Mouse (Mus musculus): ENCODE measurements around the gene Galp.
"Not testable (repeated sequence)": the region's sequence is repeated elsewhere in the genome, so short reads cannot be mapped to it uniquely, and the experiment has no call there.

Gene Galp

DNA sequence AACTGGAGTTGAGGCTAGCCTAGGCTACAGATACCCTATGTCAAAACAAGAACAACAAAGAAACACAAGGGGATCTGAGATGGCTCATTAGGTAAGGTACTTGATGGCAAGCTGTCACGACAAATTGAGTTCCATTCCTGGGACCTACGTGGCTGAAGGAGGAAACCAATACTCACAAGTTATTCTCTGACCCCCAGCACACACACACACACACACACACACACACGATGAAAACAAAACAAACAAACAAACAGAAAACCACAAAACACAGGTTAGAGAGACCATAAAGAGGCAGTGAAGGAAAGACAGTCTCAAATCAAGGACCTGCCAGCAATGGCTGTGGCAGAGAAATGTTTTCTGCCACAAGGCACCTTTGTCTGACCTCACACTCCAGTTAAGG, at the start of gene Galp:
Gene Galp (plus strand): TSS at position 301 of the 400 bp plus-strand sequence.
- DNase-seq, result no peak

DNA sequence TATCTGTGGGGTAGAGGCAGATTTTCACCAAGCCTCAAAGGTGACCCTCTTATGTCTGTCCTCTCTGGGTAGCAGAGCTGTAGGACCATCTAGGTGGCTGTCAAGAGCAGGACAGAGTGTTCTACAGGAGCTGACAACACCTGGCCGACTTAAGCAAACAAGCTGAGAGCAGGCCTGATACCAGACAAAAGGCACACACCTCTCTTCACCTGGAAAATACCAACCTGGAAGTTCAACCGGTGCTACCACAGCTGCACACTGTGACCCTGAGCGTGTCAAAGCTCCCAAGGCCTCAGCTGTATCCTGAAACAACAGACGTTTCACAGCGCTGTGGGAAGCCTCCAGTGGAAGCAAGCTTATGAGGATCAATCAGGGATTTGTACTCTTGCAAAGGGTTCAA, 49.2 kb upstream of the Galp start:
- no peak for DNase-seq

DNA sequence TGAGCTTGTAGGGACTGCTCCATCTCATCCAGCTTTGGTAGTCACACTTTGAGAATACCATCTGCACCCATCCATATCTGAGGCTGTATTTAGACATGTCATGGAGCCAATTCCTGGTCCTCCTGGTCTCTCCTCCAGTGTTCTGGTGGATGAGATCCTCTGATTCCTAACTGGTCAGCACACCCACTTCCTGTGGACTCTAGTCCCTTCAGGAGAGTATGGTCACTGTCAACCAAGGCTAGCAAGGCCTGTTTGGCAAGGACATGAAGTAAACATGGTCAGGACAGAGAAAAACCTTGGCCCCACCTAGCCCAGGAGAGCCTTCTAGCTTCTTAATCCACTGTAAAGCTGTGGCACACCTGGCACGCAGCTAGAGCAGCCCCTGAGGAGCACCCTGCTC, 45.6 kb upstream of the Galp start:
- no peak for DNase-seq

DNA sequence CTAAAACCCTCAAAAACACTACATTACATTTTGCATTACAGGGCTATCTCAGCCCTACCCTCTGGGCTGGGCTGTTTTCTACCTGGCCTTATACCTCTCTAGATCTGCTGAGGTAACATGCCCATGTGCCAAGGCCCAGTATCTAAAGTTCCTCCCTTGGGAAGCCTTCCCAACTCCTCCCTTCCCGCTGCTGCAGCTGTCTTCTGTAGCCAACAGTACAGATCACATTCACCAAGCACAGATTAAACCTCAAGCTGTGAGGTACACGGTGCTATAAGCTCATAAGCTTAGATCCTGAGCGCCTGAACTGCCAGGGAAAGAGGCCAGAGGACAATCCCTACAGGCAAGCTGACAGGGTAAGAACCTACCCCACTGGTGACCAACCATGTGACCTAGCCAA, 44.9 kb upstream of the Galp start:
- no peak for DNase-seq

DNA sequence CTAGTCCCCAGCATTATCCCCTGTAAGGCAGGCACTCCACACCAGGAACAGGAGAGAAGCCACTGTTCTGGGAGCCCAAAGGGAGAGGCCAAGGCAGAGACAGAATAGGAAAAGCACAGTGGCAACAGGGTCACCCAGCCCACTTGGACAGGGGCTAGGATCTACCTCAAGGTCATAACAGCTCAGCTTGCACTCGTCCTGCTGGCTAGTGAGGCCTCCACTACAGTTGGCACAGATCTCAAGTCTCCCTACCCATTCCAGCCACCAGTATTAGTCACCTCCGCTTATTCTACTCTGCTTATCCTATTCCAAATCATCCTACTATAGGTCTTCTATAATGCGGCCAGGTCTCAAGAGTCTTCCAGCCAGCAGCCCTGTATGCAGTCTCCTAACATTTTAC, 43.8 kb upstream of the Galp start:
- DNase-seq, result no peak

DNA sequence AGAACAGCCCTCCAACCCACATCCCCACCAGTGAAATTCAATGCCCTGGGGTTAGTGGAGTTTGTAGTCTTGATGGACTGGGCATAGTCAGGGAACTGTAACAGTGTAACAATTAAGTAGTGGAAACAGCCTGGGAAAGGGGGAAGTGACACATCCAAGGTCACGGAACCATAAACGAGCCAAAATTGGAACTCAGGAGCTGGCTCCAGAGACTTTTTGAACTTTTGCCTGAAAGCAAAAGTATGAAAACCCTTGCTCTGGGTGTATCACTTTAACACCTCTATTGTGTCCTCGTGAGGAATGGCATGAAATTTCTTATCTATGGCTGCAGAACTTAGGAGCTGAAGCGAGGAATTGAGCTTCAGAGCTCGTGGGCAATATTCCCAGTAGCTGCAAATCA, 42.7 kb upstream of the Galp start:
- no peak for DNase-seq

DNA sequence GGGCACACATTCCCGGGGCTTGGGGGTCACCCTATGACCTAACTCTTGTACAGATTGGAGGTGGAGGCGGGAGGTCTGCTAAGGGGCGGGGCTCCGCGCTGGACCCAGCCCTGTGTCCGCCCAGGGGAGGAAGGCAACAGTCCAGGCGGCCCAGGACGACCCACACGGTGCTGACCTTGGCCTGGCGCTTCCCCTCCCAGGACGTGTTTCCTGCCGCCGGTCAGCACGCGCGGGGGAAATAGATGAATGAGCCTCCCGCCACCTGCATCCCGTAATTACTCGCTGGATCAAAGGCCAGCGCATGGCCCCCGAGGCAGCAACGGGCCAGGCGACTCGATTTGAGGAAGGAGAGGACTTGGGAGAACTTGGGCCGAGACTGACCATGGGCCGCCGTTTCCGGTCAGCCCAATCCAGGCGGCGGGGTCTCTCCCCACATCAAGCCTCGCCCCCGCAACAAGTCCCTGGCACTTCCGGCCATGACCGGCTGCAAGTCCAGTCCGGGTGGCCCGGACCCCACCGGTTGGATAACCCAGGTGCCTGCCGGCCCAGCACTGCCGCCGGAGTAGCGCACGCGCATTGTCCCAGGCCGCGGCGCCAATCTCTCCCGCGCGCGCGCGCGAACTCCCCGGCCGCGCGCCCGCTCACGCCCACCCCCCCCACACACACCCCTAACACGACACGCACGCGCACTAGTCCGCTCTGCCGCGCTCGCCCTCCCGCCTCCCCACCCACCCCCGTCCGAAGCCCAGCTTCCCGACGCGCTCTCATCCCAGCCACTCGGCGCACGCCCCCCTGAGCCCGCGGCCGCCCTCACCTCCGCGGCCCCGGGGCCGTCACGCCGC, 41.6 kb upstream of the Galp start:
- peak; percentile 91 for DNase-seq

DNA sequence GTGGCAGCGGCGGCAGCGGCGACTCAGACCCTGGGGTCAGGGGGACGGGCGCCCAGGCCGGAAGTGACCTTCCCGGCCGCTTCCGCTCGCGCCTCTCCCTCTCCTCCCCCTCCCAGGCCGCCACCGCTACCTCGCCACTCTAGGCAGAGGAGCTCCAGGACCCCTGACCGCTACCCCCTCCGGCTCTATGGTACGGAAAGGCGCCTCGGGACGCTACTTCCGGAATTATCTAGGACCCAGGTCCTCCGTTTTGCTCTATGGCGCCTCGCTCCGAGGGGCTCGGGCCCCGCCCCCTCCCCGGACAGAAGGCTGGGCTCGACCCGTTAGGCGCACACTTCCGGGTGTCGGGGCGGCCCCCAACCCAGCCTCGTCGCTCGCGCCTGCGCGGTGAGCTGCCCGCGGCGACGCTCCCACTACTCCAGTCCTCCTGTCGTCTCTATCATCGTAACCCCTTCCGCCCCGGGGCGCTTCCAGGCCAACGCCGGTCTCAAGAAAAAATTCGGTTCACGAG, 40.9 kb upstream of the Galp start, which contains the start of gene Zfp787:
Gene Zfp787 (minus strand): TSS at position 97 of the 511 bp plus-strand sequence.
- peak; percentile 98 for DNase-seq

DNA sequence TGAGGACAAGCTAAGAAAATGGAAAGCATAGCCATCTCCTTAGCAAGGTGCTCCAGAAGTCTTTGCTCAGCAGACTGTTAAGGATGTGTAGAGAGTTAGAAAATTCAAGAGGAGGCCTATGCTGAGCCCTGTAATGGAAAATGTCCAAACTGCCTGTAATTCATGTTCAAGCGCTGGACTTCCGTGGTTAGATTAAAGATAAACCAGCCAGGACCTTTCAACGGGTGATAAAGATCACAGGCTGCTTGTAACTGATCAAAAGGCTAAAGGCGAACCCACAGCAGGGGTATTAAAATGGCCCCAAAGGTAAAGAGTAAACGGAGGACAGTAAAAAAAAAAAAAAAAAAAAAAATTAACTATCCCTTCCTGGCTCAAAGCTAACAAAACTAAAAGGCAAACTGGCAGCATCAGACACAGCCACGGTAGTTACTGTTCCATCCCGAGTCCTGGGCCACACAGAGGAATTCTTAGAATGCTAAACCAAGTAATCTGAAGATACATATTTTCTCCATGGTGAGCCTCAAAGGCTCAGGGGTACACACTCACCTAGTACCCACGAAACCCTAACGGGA, 39.9 kb upstream of the Galp start:
- no peak for DNase-seq

DNA sequence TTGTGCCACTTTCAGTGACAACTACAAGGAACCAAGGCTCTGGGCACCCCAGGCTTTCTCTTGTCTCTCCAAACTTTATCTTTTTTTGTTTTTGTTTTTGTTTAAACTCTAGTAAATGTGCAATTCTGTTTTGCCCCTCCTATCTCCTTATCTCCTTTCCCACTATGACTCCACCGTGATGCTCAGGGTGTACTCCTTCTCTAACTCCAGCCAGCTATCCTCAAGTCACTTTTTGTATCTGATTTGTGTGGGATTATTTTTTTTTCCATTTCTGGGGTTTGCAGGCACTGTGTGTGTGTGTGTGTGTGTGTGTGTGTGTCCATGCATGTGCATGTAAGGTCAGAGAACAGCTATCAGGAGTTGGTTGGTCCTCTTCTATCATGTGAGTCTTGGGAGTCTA, 39.4 kb upstream of the Galp start:
- DNase-seq, result no peak

DNA sequence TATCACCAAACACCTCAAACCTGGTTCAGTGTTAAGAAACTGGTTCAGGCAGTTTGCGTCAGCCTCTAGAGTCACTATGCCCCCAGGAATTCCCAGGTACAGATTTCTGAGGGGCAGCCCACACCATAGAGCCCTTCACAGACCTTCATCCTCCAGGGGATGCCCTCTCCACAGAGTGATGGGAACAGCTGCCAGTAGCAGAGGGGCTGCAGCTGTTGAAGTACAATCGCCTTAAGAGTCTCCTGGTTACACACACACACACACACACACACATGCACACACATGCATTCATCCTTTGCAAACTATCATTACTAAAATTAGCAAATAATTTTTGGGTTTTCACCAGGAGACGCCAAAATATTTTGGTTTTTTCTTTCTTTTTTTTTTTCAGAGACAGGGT, 37.3 kb upstream of the Galp start:
- DNase-seq, result no peak

DNA sequence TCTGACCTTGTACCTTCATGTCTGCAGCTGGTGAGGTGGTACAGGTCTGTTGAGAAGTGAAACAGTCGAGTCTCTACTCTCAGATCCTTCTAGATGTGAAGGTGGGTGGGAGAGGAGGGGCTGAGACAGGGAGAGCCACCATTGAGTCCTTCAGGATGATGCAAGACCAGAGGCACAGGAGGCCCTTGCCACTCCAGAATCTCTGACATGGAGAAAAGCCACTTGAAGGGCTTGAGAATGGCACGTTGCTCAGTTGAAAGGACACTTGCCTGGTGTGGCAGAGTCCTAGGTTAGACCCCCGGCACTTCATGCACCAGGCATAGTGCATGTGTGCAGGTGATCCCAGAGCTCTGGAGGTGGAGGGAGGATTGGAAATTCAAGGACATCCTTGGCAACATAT, 35.3 kb upstream of the Galp start:
- DNase-seq, result no peak

DNA sequence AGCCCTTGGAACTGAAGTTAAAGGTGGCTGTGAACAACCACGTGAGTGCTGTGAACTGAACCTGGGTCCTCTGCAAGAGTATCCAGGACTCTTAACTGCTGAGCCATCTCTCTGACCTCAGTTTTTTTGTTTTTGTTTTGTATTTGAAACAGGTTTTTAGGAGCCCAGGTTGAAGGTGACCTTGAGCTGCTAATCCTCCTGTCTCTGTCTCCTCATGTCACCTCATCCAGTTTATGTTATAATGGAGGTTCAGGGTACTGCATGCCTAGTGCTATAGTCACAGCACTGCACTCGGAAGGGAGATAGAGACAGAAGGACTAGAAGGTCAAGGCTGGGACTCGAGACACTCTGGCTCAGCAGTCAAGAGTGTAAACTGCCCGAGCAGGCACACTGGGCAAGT, 34.7 kb upstream of the Galp start:
- DNase-seq, result no peak

DNA sequence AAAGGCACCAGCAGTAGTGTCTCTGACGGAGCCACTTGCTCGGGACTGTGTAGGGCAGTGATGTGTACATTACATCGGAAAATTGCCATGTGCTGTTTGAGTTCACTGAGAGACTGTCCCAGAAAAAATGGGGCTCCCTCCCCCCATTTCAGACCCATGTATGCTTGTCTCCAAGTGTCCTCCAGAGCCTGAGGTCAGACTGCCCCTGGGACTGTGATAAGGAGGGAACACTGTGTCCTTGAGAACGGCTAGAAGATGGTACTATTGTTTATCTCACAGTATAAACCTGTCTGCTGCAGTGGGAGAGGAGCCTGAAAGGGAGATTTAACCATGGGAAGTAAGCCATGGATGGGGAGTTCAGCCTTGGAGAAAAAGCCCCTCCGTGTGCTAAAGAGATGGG, 32.2 kb upstream of the Galp start:
- no peak for DNase-seq

DNA sequence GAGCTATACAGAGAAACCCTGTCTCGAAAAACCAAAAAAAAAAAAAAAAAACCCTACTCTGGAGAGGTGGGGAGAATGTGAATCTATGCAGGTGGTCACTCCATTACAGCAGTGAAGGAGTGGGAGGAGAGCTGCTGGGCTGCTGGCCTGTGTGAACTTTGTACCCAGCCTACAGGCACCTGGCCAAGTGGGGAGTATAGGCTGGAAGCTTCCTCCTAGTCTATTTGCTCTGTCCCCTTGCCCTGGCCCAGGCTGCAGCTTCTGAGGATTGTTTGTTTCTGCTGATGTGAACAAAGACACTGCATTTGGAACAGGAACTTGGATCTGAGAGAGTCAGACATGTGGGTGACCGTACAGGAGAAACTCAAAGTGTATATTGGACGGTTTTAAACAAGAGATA, 27.5 kb upstream of the Galp start:
- DNase-seq, result no peak

DNA sequence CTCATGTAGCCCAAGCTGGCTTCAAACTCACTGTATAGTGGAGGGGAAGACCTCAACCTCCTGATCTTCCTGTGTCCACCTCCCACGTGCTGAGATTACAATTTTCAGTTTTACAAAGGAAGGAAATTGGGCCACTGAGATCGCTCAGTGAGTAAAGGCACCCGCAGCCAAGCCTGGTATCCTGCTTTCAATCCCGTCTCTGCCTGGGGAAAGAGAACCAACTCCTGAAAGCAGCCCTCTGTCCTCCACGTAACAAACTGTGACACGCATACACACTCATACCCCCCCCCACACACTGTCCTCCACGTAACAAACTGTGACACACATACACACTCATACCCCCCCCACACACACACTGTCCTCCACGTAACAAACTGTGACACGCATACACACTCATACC, 26.5 kb upstream of the Galp start:
- DNase-seq, result no peak

DNA sequence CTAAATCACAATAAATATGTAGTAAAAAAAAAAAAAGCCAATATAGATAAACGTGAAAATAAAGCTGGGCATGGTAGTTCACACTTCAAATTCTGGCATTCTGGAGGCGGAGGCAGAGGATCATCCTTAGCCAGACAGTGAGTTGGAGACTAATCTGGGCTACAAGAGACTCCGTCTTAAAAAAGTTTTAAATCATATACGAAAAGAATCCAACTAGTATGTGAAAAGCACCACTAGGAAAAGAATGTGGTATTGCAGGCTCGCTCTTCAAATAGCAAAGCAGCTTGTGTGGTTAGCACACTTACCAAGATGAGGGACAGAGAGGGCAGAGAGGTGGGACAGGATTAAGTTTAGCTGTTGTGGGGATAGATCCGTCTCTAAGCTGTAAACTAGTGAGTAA, 26.0 kb upstream of the Galp start:
- DNase-seq, result no peak

DNA sequence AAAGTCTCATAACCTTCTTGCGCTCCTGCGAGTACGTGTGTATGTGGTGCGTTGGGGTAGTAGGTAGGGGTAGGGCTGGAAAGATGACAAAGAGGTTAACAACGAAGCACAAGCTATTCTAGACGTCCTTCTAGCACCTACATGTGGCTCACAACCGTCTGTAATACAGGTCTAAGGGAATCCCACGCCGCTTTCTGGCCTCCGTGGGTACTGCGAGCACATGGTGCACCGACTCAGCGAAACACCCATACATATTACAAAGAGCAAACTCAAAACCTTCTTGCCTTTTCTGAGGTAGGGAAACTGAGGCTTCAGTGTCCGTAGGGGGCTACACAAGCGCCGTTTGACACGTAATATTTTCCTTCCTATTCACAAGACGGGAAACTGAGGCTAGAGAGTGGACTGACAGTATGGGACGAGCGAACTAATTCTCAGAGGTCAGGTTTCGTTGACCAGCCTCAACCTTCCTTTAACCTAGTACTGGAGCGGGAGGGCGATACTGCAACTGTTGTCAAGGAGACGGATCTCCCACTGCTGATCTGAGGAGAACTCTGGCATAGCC, 25.4 kb upstream of the Galp start:
- peak; percentile 83 for DNase-seq

DNA sequence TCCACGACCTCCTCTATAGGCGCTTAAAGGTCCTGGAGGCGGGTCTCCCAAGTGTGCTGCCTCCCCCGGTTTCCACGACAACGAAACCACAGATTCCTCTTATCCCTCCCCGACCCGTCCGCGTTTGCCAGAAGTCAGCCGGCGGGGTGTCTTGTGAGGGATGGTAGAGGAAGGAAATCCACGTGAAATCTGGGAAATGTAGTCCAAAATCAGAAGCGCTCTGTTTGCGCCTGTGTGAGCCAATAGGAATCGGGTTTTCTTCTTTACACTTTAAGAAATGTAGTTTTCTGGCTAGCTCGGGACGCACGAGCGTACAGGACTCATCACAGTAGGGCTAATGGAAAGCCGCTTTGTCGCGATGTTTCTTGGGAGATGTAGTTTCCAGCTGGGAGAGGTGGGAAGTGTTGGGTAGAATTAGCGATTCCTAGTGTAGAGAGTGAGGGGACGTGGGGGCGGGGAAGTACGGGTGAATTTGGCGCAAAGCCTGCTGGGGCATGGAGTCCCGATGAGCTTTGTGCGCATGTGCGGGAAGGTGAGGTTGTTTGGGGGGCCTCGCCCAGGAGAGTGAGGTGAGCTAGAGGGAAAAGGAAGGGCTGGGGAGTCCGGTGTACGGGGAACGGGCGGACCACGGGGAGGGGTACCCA, 24.8 kb upstream of the Galp start, which contains the start of gene Zfp444:
Gene Zfp444 (plus strand): TSS at position 221 of the 644 bp plus-strand sequence.
- peak; percentile 98 for DNase-seq

DNA sequence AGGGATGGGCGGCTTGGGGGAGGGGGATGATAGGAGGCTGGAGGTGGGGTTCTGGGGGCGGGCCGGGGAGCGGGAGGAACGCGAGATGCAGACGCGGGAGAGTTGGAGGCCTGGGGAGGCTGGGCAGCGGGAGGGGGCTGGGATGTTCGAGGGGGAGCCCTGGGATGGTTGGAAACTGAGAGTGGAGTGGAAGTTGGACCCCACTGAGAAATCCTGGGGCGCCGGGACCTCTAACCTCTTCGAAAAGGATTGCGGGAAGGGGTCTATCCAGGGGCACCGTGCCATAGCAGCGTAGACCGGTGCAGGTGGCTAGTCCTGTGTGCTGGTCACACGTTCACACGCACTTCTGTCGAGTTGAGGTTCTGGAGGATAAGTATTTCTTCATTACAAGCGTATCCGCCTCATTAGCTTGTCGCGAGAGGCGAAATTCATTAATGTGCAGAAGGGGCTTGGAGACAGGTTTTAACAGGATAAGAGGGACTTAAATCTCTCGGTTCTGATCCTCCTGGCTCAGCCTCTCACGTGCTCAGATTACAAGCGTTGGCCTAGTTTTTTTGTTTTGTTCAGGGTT, 24.1 kb upstream of the Galp start:
- no peak for DNase-seq

DNA sequence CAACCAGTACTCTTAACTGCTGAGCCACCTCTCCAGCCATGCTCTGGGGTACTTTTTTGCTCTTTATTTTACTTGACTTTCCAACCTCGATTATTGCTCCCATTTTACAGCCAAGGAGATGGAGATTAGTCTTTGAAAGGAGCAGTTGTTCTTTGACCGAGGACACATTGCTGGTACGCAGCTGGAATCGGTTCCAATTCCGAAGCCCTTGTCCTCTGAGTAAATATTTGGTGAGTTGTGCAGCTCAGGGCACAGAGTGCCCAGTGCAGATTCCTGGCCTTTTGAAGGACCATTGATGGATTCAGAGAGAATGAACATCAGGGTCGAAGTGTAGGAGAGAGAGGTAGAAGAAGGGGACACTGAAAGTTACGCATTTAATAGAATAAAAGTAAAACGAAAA, 23.0 kb upstream of the Galp start:
- no peak for DNase-seq

DNA sequence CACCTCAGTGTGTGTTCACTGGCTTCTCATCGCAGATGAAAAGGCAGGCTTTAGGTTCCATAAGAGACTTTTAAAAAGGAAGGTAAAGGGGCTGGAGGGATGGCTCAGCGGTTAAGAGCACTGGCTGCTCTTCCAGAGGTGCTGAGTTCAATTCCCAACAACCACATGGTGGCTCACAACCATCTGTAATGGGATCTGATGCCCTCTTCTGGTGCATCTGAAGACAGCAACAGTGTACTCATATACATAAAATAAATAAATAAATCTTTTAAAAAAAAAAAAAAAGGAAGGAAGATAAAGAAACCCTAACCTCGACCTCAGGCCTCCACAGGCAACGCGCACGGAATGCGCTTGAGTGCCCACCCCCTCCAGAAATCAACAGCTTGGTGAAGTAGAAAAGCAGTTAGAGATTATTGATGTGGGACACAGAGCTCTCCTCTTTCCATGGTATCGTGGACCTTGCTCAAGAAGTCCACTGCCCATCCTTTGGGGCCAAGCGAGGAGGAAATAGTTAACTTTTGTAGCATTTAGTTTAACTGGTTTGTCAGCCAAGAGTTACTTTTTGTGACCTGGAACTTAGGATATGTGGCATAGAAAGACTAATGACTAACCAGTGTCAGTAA, 22.4 kb upstream of the Galp start:
- not testable (repeated sequence) for DNase-seq

DNA sequence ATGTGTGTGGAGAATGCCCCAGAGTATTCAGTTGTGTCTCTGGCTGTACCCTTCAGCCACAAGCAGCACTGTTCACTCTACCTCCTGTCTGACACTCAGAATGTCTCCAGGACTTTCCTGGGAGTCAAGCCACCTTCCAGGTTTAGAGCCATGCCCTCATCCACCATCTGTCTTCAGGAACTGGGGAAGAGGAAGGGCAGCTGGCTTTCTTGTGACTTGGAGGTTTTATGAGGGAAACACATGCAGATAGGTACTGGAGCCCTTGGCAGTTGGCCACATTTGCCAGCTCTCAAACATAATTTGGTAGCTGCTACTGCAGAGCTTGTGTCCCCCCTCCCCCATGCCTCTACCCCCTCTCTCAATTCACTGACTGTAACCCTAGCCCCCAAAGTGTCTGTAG, 17.9 kb upstream of the Galp start:
- no peak for DNase-seq
